Mouse (Mus musculus) heart, embryonic 16.5 days (tissue): Measurements from ENCODE around the gene C1galt1. TPM values are rescaled to one million over a fixed set of nuclear protein-coding genes. Genes with fewer than 3 reads are reported as not detected.

Experiments
- ATAC-seq: fragments of 200-750 bp; cut with Nextera tagmentation; replicated peaks from 2 replicates; pipeline ENCODE4 v1.8.0; 2017; ENCODE audit warnings: moderate number of reproducible peaks; ENCODE audit not compliant: insufficient read depth, low FRiP score; ENCODE audit errors: extremely low read depth
- H3K27ac ChIP-seq: fragments of 300-500 bp; sonication (generic); 2 replicates; pipeline ENCODE4 v1.5.1; 2014; ENCODE audit warnings: mild to moderate bottlenecking, low read length, control low read depth, moderate library complexity
- H3K27me3 ChIP-seq: fragments of 300-500 bp; sonication (generic); 2 replicates; pipeline ENCODE4 v1.6.1; 2014; ENCODE audit warnings: low read length, mixed read lengths; ENCODE audit not compliant: control insufficient read depth, insufficient read depth
- H3K36me3 ChIP-seq: fragments of 300-500 bp; sonication (generic); 2 replicates; pipeline ENCODE4 v1.6.1; 2014; ENCODE audit not compliant: control insufficient read depth, insufficient read depth
- H3K4me1 ChIP-seq: fragments of 300-500 bp; sonication (generic); 2 replicates; pipeline ENCODE4 v1.6.1; 2014; ENCODE audit warnings: low read length, mixed read lengths; ENCODE audit not compliant: control insufficient read depth, insufficient read depth
- H3K4me2 ChIP-seq: fragments of 300-500 bp; sonication (generic); 2 replicates; pipeline ENCODE4 v1.6.1; 2014; ENCODE audit warnings: low read depth, mild to moderate bottlenecking, control low read depth, low read length
- H3K4me3 ChIP-seq: fragments of 300-500 bp; sonication (generic); 2 replicates; pipeline ENCODE4 v1.5.1; 2014; ENCODE audit warnings: mild to moderate bottlenecking, control low read depth, low read length
- H3K9ac ChIP-seq: fragments of 300-500 bp; sonication (generic); 2 replicates; pipeline ENCODE4 v1.6.1; 2014; ENCODE audit warnings: low read length, control low read depth
- H3K9me3 ChIP-seq: fragments of 300-500 bp; sonication (generic); replicated peaks from 2 replicates; pipeline ENCODE4 v1.6.1; 2016; ENCODE audit warnings: low read length; ENCODE audit not compliant: control insufficient read depth
- WGBS: fragments of 180-500 bp; shearing (Covaris S2); extraction: QIAGEN DNeasy Blood & Tissue Kit; methylation state at CpG from one replicate; pipeline ENCODE4 v1.1.7; 2014; 5-methylcytosine and 5-hydroxymethylcytosine counted together
- polyA plus RNA-seq: library from polyadenylated mRNA; unstranded; fragments of >200 nt; fragmentation: Nextera tagmentation; extraction: Ambion mirVana; gene quantifications from 2 replicates; pipeline ENCODE4 v1.2.1, GENCODE M21; 2015

Gene C1galt1
- polyA plus RNA-seq = 2.6 and 2.9 TPM in 2 replicates

DNA sequence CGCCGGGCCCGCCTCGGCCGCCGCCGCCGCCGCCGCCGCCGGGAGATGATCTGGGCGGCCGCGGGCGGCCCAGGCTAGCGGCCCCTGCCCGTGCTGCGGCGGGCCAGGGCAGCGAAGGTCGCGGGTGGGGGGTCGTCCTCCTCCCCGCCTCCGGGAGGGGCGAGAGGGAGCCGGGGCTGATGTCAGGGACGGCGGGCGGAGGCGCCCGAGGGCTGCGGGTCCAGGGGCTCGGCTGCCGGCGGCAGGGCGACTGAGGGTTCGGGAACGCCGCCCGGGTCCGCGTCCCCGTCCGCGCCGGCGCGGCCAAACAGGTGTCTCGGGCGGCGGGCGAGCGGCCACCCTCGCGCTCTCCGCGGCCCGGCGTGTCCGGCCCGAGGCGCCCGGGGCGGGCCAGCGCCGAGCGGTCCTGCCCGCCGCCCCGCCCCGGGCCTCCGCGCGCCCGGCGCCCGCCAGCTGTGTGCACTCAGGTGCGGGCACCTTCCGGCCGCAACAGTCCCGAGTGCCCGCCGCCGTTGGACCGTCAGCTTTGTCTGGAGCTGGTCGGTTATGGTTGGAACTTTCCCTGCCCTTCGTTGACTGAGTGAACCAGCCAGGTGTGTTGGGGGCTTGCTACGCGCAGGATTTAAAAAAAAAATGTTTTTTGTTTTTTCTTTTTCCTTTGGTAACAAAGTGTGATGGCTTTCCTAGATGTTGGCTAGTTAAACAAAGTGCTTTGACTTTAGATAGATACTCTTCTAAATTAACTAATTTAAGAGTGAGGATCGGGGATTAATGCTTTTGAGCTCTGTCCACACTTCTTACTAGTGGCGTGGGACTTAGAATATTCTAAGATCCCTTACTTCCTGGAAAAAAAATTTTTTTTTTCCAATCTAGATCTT is at the start of gene C1galt1:
Gene C1galt1, plus strand, starts transcription at position 41 of the 878 bp plus-strand sequence.
- WGBS = under 1% methylated on average over 72 of the region's 93 CpGs
- peak within 1 kb of the TSS; percentile 79 for H3K4me2 ChIP-seq
- no peaks in the 10 kb centered on the region for H3K36me3 ChIP-seq

DNA sequence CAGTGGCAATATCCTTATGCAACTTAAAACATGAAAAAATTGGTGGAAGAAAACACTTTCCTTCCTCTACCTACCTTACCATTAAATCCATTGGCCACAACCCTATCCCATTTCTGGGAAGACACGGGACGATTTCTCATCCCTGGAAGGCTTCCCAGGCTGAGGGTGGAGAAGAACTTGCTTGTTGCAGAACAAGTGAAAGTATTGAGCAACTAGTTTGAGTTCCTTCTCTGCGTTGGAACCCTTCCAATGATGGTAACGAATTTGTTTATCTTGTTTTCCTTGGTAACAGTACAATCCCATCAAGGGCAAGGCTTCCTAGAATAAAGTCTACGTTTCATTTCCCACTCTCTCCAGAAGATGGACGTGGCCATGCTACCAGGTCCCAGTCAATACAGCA is 44.7 kb upstream of the C1galt1 start:
- no peak for ATAC-seq
- H3K27me3 ChIP-seq = no peaks in the 10 kb centered on the region
- no peaks in the 10 kb centered on the region for H3K36me3 ChIP-seq
- H3K9me3 ChIP-seq = no peaks in the 10 kb centered on the region
- H3K9ac ChIP-seq = no peak overlapping the region
- no peak overlapping the region for H3K4me2 ChIP-seq
- H3K4me1 ChIP-seq = 0 out of 2 replicates have a peak, but pooled peaks cover 3% of the 10 kb centered on the region
- no peak overlapping the region for H3K27ac ChIP-seq
- H3K4me3 ChIP-seq = no peak overlapping the region
- WGBS = 59% methylated on average over 6 of the region's 6 CpGs

More for the DNA sequence above, at the start of gene C1galt1:
- Histone ChIP-seq H3K9ac (peak within 1 kb of the TSS; percentile 98), H3K27me3 (no peaks in the 10 kb centered on the region), H3K27ac (peak within 1 kb of the TSS; percentile 97), H3K9me3 (no peaks in the 10 kb centered on the region), H3K4me3 (peak within 1 kb of the TSS; percentile 94), H3K4me1 (peaks cover 19% of the 10 kb centered on the region)
- ATAC-seq = peak; percentile 79

DNA sequence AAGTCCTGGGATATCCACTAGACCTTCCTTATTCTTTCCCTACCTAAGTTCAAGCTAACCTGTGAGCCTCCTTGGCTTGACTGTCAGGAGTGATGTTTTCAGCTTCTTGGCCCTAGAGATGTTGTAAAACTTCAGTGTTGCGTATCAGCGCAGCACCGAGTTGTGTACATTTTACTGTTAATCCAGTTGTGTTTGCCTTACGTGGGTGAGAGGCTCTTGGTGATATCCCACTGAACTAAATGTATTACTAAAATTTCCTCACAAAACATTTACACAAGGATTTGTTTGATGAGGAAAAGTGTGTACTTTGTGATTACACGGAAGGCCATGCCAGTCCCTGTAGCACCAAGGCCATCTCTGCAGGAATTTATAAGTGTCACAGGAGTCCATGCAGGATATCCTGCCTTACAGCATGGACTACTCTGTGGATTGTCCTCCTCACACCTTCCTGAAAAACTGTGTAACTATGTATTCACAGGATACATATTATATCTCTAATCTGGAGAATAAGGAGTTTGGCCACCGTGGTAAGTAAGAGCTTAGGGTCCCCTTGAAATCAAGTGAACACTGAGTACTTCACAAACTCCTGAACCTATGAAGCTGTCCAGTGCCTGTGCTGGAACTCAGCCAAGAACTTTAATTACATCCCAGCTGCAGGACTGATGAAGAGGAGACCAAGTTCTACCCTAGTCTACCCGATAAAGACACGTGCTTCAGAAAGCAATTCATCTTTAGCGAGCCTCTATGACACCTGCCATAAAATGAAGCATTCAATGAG is 40.7 kb upstream of the C1galt1 start:
- no peak overlapping the region for H3K4me3 ChIP-seq
- H3K4me2 ChIP-seq = no peak overlapping the region
- no peak overlapping the region for H3K27ac ChIP-seq
- no peaks in the 10 kb centered on the region for H3K27me3 ChIP-seq
- ATAC-seq = no peak
- H3K36me3 ChIP-seq = no peaks in the 10 kb centered on the region
- 0 out of 2 replicates have a peak, but pooled peaks cover 3% of the 10 kb centered on the region for H3K4me1 ChIP-seq
- no peak overlapping the region for H3K9ac ChIP-seq
- WGBS = 59% methylated on average over 9 of the region's 9 CpGs
- H3K9me3 ChIP-seq = no peaks in the 10 kb centered on the region

DNA sequence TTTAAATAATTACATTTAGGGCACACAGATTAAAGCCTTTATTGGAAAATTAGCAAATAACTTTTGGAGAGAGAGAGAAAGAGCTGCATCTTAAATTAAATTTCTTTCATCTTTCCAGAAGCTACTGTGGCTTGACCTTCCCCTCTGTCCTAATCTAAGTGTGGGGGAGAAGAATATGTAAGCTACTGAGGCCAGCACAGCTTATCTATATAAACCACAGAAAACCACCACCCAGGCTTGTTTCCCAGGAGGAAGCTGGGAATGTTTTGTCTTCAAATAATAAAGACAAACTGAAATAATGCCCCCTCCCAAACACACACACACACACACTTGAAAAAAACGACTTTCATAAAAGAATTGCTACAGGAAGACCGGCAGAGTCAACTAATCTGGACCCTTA is 30.5 kb upstream of the C1galt1 start:
- 29% methylated on average over 2 of the region's 2 CpGs for WGBS
- ATAC-seq = no peak
- Histone ChIP-seq H3K27ac (no peak overlapping the region), H3K9ac (no peak overlapping the region), H3K4me3 (no peak overlapping the region), H3K36me3 (no peaks in the 10 kb centered on the region), H3K9me3 (no peaks in the 10 kb centered on the region), H3K4me2 (no peak overlapping the region), H3K4me1 (no peaks in the 10 kb centered on the region; the same call in 1 of the 2 replicates), H3K27me3 (no peaks in the 10 kb centered on the region)

DNA sequence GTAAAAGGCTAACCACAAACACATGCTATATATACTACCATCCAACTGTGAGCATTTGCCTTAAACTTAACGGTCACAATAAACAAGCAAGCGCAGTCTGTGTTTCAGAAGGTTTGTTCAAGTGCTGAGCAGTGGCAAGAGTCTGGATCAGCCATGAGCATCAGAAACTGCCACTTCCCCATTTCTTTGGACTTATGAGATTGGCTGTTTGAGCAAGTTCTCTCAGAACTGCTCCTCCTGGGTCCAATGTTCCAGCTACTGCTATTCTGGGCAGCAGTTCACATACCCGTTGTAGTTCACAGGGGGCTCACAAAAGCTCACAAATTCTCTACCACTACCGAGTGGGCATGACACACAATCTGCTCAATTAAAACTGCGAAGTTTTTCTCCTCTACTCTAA is 28.4 kb upstream of the C1galt1 start:
- WGBS = 85% methylated on average over 5 of the region's 5 CpGs
- no peak overlapping the region for H3K9ac ChIP-seq

DNA sequence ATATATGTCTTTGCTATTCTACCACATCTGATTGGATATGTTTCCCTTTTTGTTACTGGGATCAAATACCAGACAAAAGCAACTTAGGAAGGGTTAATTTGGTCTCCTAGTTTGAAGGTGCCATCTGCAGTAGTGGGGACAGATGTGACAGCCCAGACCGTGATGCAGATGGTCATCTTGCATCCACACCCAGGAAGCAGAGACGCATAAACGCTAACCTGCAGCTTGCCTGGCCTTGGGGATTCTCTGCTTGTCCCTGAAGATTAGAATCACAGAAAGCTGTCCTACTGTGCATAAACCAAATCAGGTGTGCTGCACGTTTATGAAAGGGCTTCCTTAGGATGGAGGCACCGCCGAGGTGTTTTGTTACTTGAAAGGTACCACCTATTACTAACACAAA is 22.0 kb upstream of the C1galt1 start:
- no peaks in the 10 kb centered on the region for H3K4me1 ChIP-seq
- no peak overlapping the region for H3K9ac ChIP-seq
- H3K27ac ChIP-seq = no peak overlapping the region
- H3K4me2 ChIP-seq = no peak overlapping the region
- H3K36me3 ChIP-seq = no peaks in the 10 kb centered on the region
- WGBS = 63% methylated on average over 6 of the region's 6 CpGs
- no peaks in the 10 kb centered on the region for H3K27me3 ChIP-seq
- ATAC-seq = no peak
- H3K9me3 ChIP-seq = no peaks in the 10 kb centered on the region
- H3K4me3 ChIP-seq = no peak overlapping the region

More for the DNA sequence above, 28.4 kb upstream of the C1galt1 start:
- no peak overlapping the region for H3K4me2 ChIP-seq
- no peaks in the 10 kb centered on the region for H3K9me3 ChIP-seq
- no peaks in the 10 kb centered on the region for H3K4me1 ChIP-seq
- no peaks in the 10 kb centered on the region for H3K36me3 ChIP-seq
- no peak for ATAC-seq
- H3K27ac ChIP-seq = no peak overlapping the region
- H3K4me3 ChIP-seq = no peak overlapping the region
- no peaks in the 10 kb centered on the region for H3K27me3 ChIP-seq

DNA sequence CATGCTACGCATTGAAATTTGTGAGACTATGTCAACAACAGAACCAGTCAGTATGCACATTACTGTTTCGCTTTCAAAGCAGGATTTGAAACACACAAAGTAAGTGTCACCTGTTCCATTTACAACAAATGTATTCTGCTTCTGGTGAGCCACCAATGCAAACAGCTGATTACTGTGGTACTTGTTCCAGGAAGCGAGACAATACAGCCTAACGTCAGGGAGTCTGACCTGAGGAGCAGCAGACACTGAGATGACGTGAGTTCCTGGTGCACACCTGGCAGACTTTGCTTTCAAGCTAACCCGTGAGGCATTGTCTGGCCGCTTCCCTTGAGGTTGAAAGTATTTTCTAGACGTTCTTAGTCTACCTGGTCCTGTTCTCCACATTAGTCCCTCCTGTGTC is 13.8 kb upstream of the C1galt1 start:
- no peaks in the 10 kb centered on the region for H3K27me3 ChIP-seq
- H3K27ac ChIP-seq = no peak overlapping the region
- no peaks in the 10 kb centered on the region for H3K4me1 ChIP-seq
- WGBS = 70% methylated on average over 8 of the region's 8 CpGs
- H3K4me3 ChIP-seq = no peak overlapping the region
- H3K4me2 ChIP-seq = no peak overlapping the region
- no peak overlapping the region for H3K9ac ChIP-seq
- no peaks in the 10 kb centered on the region for H3K36me3 ChIP-seq
- no peak for ATAC-seq
- H3K9me3 ChIP-seq = no peaks in the 10 kb centered on the region

DNA sequence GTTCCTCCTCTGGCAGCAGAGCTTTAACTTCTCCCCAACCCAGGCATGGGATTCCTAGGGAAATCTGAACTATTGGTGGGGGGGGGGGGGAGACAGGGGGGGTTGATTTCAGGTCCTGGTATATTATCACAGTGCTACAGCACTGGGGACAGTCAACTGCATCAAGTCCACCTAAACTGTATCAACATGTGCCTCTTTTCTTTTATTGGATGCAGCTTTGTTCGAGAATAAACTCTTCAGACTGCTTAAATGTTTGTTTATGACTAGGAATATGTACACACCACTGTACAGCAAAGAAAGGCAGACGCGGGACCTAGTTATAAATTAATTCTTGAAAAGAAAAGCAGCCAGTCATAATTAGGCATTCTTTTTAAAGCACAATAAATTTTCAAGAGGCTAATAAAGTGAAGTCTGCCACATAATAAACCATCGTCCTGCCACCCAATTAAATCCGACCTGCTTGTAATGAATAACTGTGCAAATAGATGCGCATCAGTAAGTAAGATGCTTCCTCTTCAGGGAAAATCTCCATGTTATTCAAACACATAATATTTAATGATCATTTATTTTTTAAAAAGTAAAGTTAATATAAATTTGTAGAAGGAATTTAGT is 12.0 kb upstream of the C1galt1 start:
- 83% methylated on average over 6 of the region's 6 CpGs for WGBS
- Histone ChIP-seq H3K9ac (no peak overlapping the region), H3K4me2 (no peak overlapping the region), H3K4me1 (no peaks in the 10 kb centered on the region), H3K27ac (no peak overlapping the region), H3K4me3 (no peak overlapping the region), H3K27me3 (no peaks in the 10 kb centered on the region), H3K9me3 (no peaks in the 10 kb centered on the region), H3K36me3 (no peaks in the 10 kb centered on the region)
- no peak for ATAC-seq
